Mouse (Mus musculus) C2C12 (cell line): ENCODE results near the gene Rcor3. TPM values are rescaled to one million over a fixed set of nuclear protein-coding genes. Genes with fewer than 3 reads are reported as not detected.
A peak's percentile ranks its signal among the peaks of the same experiment; 100 is the strongest.

ENCODE experiments used
- H3K27me3 ChIP-seq: one replicate; pipeline ENCODE4 v1.6.1; 2011; ENCODE audit not compliant: control insufficient read depth, insufficient read depth, insufficient read length
- H3K36me3 ChIP-seq: one replicate; pipeline ENCODE4 v1.6.1; 2011; ENCODE audit not compliant: control insufficient read depth, insufficient read depth
- H3K4me3 ChIP-seq: one replicate; pipeline ENCODE4 v1.5.1; 2011; ENCODE audit warnings: mild to moderate bottlenecking, control low read depth; ENCODE audit not compliant: poor library complexity, insufficient read depth, severe bottlenecking
- H3K79me2 ChIP-seq: one replicate; pipeline ENCODE4 v1.6.1; 2011; ENCODE audit not compliant: control insufficient read depth, insufficient read depth
- H3K79me3 ChIP-seq: one replicate; pipeline ENCODE4 v1.6.1; 2011; ENCODE audit warnings: low read depth, control low read depth
- H3ac ChIP-seq: one replicate; pipeline ENCODE3; 2011; ENCODE audit warnings: low read depth; ENCODE audit not compliant: control insufficient read depth, insufficient read length
- CEBPB ChIP-seq: IDR thresholded peaks from one replicate; pipeline ENCODE4 v1.6.1; 2011; ENCODE audit warnings: low read depth, mild to moderate bottlenecking, control low read depth, moderate library complexity
- CTCF ChIP-seq: IDR thresholded peaks from one replicate; pipeline ENCODE4 v1.5.1; 2011; ENCODE audit not compliant: control insufficient read depth, insufficient read depth, insufficient read length
- FOSL1 ChIP-seq: IDR thresholded peaks from one replicate; pipeline ENCODE4 v1.8.0; 2011; ENCODE audit warnings: mild to moderate bottlenecking, low read length; ENCODE audit not compliant: poor library complexity, insufficient read depth, severe bottlenecking
- MAX ChIP-seq: IDR thresholded peaks from one replicate; pipeline ENCODE4 v1.6.1; 2011; ENCODE audit warnings: mild to moderate bottlenecking, control low read depth
- MYOD1 ChIP-seq: IDR thresholded peaks from one replicate; pipeline ENCODE4 v1.6.1; 2011; ENCODE audit warnings: low read depth; ENCODE audit not compliant: control insufficient read depth, insufficient read length
- MYOG ChIP-seq: IDR thresholded peaks from one replicate; pipeline ENCODE4 v1.6.1; 2011; ENCODE audit not compliant: control insufficient read depth, insufficient read length; ENCODE audit errors: extremely low read depth
- USF1 ChIP-seq: IDR thresholded peaks from one replicate; pipeline ENCODE4 v1.6.1; 2011; ENCODE audit warnings: low read depth, mild to moderate bottlenecking, control low read depth, moderate library complexity
- polyA plus RNA-seq: library from polyadenylated mRNA; unstranded; fragments of >200 nt; fragmentation: generic; extraction: Trizol; gene quantifications from one replicate; pipeline ENCODE4 v1.2.1, GENCODE M21; 2012; ENCODE audit warnings: missing spikeins

Rcor3 gene
- polyA plus RNA-seq, 1 experiment: 8.6 TPM

GRCm38 (mm10) chr1:192076796-192077535 lies 60.9 kb downstream of the Rcor3 start:
- Histone ChIP-seq H3ac (no peak overlapping the region), H3K79me3 (peaks cover 13% of the 10 kb centered on the region), H3K27me3 (no peaks in the 10 kb centered on the region), H3K79me2 (peaks cover 28% of the 10 kb centered on the region), H3K36me3 (no peaks in the 10 kb centered on the region), H3K4me3 (no peak overlapping the region)
- TF ChIP-seq USF1 (no peak), MYOD1 (peak; percentile 17), MAX (no peak), FOSL1 (no peak)

GRCm38 (mm10) chr1:192076101-192076500 lies 61.8 kb downstream of the Rcor3 start:
- Histone ChIP-seq H3K4me3 (no peak overlapping the region), H3K79me3 (peaks cover 9% of the 10 kb centered on the region), H3K36me3 (no peaks in the 10 kb centered on the region), H3K79me2 (peaks cover 24% of the 10 kb centered on the region), H3K27me3 (no peaks in the 10 kb centered on the region), H3ac (no peak overlapping the region)
- TF ChIP-seq CEBPB (no peak), MYOD1 (no peak), USF1 (no peak), FOSL1 (no peak), MYOG (no peak), MAX (no peak), CTCF (no peak)

GRCm38 (mm10) chr1:192074824-192075223 lies 63.0 kb downstream of the Rcor3 start:
- H3K27me3 ChIP-seq: no peaks in the 10 kb centered on the region
- TF ChIP-seq MYOD1 (no peak), MYOG (no peak), MAX (no peak), CTCF (no peak), FOSL1 (no peak), USF1 (no peak)

DNA sequence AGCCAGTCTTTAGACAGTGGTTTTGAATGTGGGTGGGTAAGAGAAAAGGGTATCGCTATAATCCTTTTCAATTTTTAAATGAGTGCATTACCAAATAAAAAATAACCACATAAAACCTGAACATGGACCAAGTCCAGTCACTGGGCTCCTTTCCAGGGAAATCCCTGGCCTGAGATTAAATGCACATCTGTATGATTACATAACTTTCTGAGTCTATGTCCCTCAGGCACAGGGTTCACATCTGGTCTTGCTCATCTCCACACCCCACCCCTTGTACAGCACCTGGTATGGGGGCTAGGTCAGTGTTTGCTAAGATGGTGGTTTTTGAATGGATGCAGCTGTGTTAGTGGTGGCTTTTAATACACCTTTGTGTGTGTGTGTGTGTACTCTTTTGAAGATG lies 65.4 kb downstream of the Rcor3 start:
- Histone ChIP-seq H3ac (no peak overlapping the region), H3K79me3 (no peaks in the 10 kb centered on the region), H3K27me3 (no peaks in the 10 kb centered on the region), H3K36me3 (no peaks in the 10 kb centered on the region), H3K4me3 (no peak overlapping the region), H3K79me2 (no peaks in the 10 kb centered on the region)
- TF ChIP-seq MAX (no peak), CEBPB (no peak)

More at GRCm38 (mm10) chr1:192074824-192075223, 63.0 kb downstream of the Rcor3 start:
- Histone ChIP-seq H3ac (no peak overlapping the region), H3K36me3 (no peaks in the 10 kb centered on the region), H3K79me2 (peaks cover 16% of the 10 kb centered on the region), H3K79me3 (peaks cover 5% of the 10 kb centered on the region), H3K4me3 (no peak overlapping the region)

DNA sequence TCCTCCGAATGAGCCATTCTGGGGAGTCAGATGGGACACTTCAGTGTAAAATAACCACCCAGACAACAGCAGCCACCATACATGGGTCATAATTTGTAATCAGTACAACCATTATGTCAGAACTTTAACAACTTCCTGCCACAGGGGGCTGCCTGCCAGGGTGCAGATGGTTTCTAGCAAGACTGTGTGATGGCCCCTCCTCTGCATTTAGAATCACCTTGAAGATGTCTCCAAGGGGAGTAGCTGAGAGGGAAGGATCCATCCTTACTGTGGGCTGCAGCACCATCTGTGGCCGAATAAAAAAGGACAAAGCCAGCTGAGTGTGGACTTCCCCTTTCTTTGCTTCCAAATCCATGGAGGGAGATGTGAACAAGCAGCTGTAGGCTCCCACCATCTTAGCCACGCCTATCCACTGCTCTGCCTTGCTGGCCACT lies 67.2 kb downstream of the Rcor3 start:
- Histone ChIP-seq H3ac (peak overlapping the region; percentile 4), H3K27me3 (no peaks in the 10 kb centered on the region), H3K79me2 (no peaks in the 10 kb centered on the region), H3K4me3 (peak overlapping the region; percentile 12), H3K79me3 (no peaks in the 10 kb centered on the region), H3K36me3 (peaks cover 9% of the 10 kb centered on the region)
- TF ChIP-seq MYOG (no peak), CEBPB (no peak)

DNA sequence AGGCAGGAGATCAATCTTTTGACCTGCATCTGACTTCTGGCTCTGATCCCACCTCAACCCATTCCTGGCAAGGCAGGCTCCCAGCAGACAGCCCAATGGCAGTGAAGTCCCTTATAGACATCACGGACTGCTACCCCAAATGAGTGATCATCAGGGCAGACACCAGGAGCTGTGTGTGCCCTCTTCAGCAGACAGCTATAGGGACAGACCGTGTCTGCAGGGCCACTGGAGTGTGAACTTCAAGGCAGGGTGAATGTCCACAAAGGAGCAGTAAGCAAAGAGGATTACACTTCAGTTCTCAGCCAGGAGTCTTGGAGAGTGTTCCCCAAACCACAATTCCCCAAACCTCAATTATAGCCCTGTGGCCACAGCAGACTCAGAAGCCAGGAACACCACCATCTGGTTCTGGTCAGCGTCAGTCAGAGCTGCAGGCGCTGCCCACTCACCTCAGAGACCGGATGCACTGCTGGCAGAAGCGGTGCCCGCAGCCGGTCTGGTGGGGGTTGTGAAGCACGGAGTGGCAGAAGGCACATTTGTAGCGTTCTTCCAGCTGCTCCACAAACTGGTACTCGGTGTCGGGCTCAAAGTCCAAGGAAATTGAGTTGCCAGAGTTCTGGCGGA lies 67.8 kb downstream of the Rcor3 start:
- TF ChIP-seq CTCF (no peak), MYOD1 (peak; percentile 70), FOSL1 (no peak), MAX (peak; percentile 42), CEBPB (no peak), MYOG (no peak), USF1 (no peak)
- H3K36me3 ChIP-seq: peaks cover 12% of the 10 kb centered on the region

More for the DNA sequence above, 67.8 kb downstream of the Rcor3 start:
- no peaks in the 10 kb centered on the region for H3K27me3 ChIP-seq
- peak overlapping the region; percentile 12 for H3K4me3 ChIP-seq
- H3K79me3 ChIP-seq: no peaks in the 10 kb centered on the region
- H3ac ChIP-seq: peak overlapping the region; percentile 9
- H3K79me2 ChIP-seq: no peaks in the 10 kb centered on the region
